Mouse (Mus musculus) kidney, embryonic 14.5 days (tissue): Measurements from ENCODE around the gene Tmem72. TPM values are rescaled to one million over a fixed set of nuclear protein-coding genes. Genes with fewer than 3 reads are reported as not detected.

Experiments
- ATAC-seq: fragments of 200-750 bp; cut with Nextera tagmentation; 2 replicates; pipeline ENCODE4 v1.8.0; 2017; ENCODE audit warnings: moderate number of reproducible peaks, mild to moderate bottlenecking, moderate TSS enrichment, moderate library complexity; ENCODE audit not compliant: low FRiP score, low TSS enrichment
- H3K27ac ChIP-seq: fragments of 300-500 bp; sonication (generic); 2 replicates; pipeline ENCODE4 v1.5.1; 2014; ENCODE audit warnings: low read depth, mild to moderate bottlenecking, low read length, moderate library complexity, mixed read lengths
- H3K27me3 ChIP-seq: fragments of 300-500 bp; sonication (generic); 2 replicates; pipeline ENCODE4 v1.6.1; 2014; ENCODE audit warnings: mild to moderate bottlenecking, low read length; ENCODE audit not compliant: control insufficient read depth, insufficient read depth
- H3K36me3 ChIP-seq: fragments of 300-500 bp; sonication (generic); 2 replicates; pipeline ENCODE4 v1.6.1; 2014; ENCODE audit warnings: low read length, mixed read lengths; ENCODE audit not compliant: control insufficient read depth, insufficient read depth
- H3K4me1 ChIP-seq: fragments of 300-500 bp; sonication (generic); 2 replicates; pipeline ENCODE4 v1.6.1; 2014; ENCODE audit warnings: low read length, mixed read lengths; ENCODE audit not compliant: control insufficient read depth, insufficient read depth
- H3K4me2 ChIP-seq: fragments of 300-500 bp; sonication (generic); replicated peaks from 2 replicates; pipeline ENCODE4 v1.6.1; 2014; ENCODE audit warnings: low read depth, mild to moderate bottlenecking, low read length
- H3K4me3 ChIP-seq: fragments of 300-500 bp; sonication (generic); 2 replicates; pipeline ENCODE4 v1.5.1; 2014; ENCODE audit warnings: mild to moderate bottlenecking, low read length
- H3K9ac ChIP-seq: fragments of 300-500 bp; sonication (generic); 2 replicates; pipeline ENCODE4 v1.6.1; 2014; ENCODE audit warnings: low read depth, mild to moderate bottlenecking, low read length, moderate library complexity
- H3K9me3 ChIP-seq: fragments of 300-500 bp; sonication (generic); 2 replicates; pipeline ENCODE4 v1.6.1; 2016; ENCODE audit warnings: low read length; ENCODE audit not compliant: control insufficient read depth
- WGBS: fragments of 180-500 bp; shearing (Covaris S2); extraction: QIAGEN DNeasy Blood & Tissue Kit; methylation state at CpG from one replicate; pipeline ENCODE4 v1.1.7; 2014; 5-methylcytosine and 5-hydroxymethylcytosine counted together
- polyA plus RNA-seq: library from polyadenylated mRNA; unstranded; fragments of >200 nt; fragmentation: Nextera tagmentation; extraction: Ambion mirVana; gene quantifications from 2 replicates; pipeline ENCODE4 v1.2.1, GENCODE M21; 2014

Tmem72 gene
- polyA plus RNA-seq, 1 experiment from 2014 or later, result 1.8 TPM

- Histone ChIP-seq H3K9me3 (no peaks in the 10 kb centered on the region), H3K9ac (no peak overlapping the region), H3K27me3 (no peaks in the 10 kb centered on the region), H3K36me3 (no peaks in the 10 kb centered on the region), H3K4me2 (no peak overlapping the region), H3K4me3 (no peak overlapping the region), H3K27ac (no peak overlapping the region), H3K4me1 (0 out of 2 replicates have a peak, but pooled peaks cover 4% of the 10 kb centered on the region)
- no peak for ATAC-seq
- WGBS, result 69% methylated on average over 4 of the region's 4 CpGs
Measured at GRCm38 (mm10) chr6:116718920-116719319, 2.2 kb upstream of the Tmem72 start.

GRCm38 (mm10) chr6:116718361-116718760 lies 1.6 kb upstream of the Tmem72 start:
- WGBS, result 74% methylated on average over 4 of the region's 4 CpGs
- Histone ChIP-seq H3K4me3 (no peak overlapping the region), H3K27me3 (no peaks in the 10 kb centered on the region), H3K4me2 (no peak overlapping the region), H3K4me1 (0 out of 2 replicates have a peak, but pooled peaks cover 4% of the 10 kb centered on the region), H3K9me3 (no peaks in the 10 kb centered on the region), H3K36me3 (no peaks in the 10 kb centered on the region), H3K27ac (no peak overlapping the region), H3K9ac (no peak overlapping the region)
- ATAC-seq, result no peak

DNA sequence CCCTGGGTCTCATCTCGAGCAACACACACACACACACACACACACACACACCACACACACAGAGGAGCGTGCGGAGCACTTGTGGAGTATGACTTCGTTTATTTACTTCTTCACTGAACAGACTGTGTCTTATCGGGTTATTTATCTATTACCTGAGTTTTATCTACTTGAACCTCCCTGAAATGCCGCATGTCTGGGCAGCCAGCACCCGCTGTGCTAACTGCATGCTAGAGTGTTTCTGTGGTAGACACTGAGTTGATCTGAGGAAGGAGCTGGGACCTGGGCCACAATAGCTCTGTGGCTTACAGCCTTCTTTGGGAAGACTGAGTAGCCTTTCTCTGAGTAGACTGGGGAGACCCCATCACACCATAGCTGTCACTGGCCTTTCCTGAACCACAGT lies 1.1 kb upstream of the Tmem72 start:
- H3K4me3 ChIP-seq, result no peak overlapping the region
- WGBS, result 86% methylated on average over 7 of the region's 7 CpGs
- no peak for ATAC-seq
- H3K36me3 ChIP-seq, result no peaks in the 10 kb centered on the region
- 0 out of 2 replicates have a peak, but pooled peaks cover 4% of the 10 kb centered on the region for H3K4me1 ChIP-seq
- H3K9ac ChIP-seq, result no peak overlapping the region
- H3K4me2 ChIP-seq, result no peak overlapping the region
- no peaks in the 10 kb centered on the region for H3K27me3 ChIP-seq
- no peaks in the 10 kb centered on the region for H3K9me3 ChIP-seq
- H3K27ac ChIP-seq, result no peak overlapping the region

- Histone ChIP-seq H3K27me3 (no peaks in the 10 kb centered on the region), H3K4me2 (no peak overlapping the region), H3K4me3 (no peak overlapping the region), H3K4me1 (0 out of 2 replicates have a peak, but pooled peaks cover 4% of the 10 kb centered on the region), H3K27ac (no peak overlapping the region), H3K36me3 (no peaks in the 10 kb centered on the region), H3K9ac (no peak overlapping the region), H3K9me3 (no peaks in the 10 kb centered on the region)
- 70% methylated on average over 2 of the region's 2 CpGs for WGBS
- no peak for ATAC-seq
Measured at GRCm38 (mm10) chr6:116715166-116715565, 1.5 kb downstream of the Tmem72 start.

GRCm38 (mm10) chr6:116714576-116714975 lies 2.1 kb downstream of the Tmem72 start:
- no peak for ATAC-seq
- Histone ChIP-seq H3K9ac (no peak overlapping the region), H3K27ac (no peak overlapping the region), H3K9me3 (no peaks in the 10 kb centered on the region), H3K36me3 (no peaks in the 10 kb centered on the region), H3K27me3 (no peaks in the 10 kb centered on the region), H3K4me2 (no peak overlapping the region), H3K4me3 (no peak overlapping the region), H3K4me1 (0 out of 2 replicates have a peak, but pooled peaks cover 4% of the 10 kb centered on the region)
- WGBS, result 67% methylated on average over 5 of the region's 5 CpGs

DNA sequence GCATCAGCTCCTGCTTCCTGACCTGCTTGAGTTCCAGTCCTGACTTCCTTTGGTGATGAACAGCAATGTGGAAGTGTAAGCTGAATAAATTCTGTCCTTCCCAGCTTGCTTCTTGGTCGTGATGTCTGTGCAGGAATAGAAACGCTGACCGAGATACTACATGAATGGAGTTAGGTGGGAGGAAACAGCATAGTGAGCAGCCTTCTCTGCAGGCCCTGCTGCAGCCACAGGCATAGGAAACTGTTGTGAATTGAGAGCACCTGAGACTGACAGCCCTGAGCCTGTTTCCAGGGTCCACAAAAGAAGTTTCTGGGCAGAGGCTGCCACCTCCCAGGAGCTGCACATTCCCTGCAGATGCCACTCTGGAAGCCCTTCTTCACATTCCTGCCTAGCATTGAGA lies 2.7 kb downstream of the Tmem72 start:
- H3K4me3 ChIP-seq, result no peak overlapping the region
- no peak overlapping the region for H3K27ac ChIP-seq
- 0 out of 2 replicates have a peak, but pooled peaks cover 4% of the 10 kb centered on the region for H3K4me1 ChIP-seq
- ATAC-seq, result no peak
- H3K36me3 ChIP-seq, result no peaks in the 10 kb centered on the region
- H3K9me3 ChIP-seq, result no peaks in the 10 kb centered on the region
- WGBS, result 85% methylated on average over 3 of the region's 3 CpGs
- H3K4me2 ChIP-seq, result no peak overlapping the region
- no peaks in the 10 kb centered on the region for H3K27me3 ChIP-seq
- no peak overlapping the region for H3K9ac ChIP-seq

- no peak overlapping the region for H3K9ac ChIP-seq
Measured at GRCm38 (mm10) chr6:116712503-116712902, 4.2 kb downstream of the Tmem72 start.

DNA sequence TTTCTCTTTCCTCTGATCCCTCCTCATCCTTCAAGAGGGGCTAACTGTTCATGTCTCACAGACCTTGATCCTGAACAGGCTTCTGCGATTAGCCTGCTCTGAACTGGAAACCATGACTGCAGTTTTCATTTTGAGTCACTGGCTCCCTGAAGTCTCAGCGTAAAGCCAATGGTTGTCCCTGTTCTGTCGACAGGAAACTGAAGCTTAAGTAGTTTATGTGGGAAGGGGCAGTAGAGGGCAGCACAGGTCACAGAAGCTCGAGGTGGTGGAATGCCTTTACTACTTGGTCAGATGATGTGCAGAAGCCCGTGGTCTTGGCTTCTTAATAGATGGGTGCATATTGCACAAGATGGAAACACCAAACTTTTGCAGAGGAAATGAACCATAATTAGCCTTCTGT lies 4.7 kb downstream of the Tmem72 start:
- H3K36me3 ChIP-seq, result no peaks in the 10 kb centered on the region
- no peak overlapping the region for H3K9ac ChIP-seq
- H3K4me1 ChIP-seq, result no peaks in the 10 kb centered on the region
- H3K4me2 ChIP-seq, result no peak overlapping the region
- H3K27me3 ChIP-seq, result no peaks in the 10 kb centered on the region
- no peak for ATAC-seq
- H3K27ac ChIP-seq, result no peak overlapping the region
- no peak overlapping the region for H3K4me3 ChIP-seq
- H3K9me3 ChIP-seq, result no peaks in the 10 kb centered on the region
- 12% methylated on average over 5 of the region's 5 CpGs for WGBS

More at GRCm38 (mm10) chr6:116712503-116712902, 4.2 kb downstream of the Tmem72 start:
- no peak overlapping the region for H3K27ac ChIP-seq
- no peak for ATAC-seq
- no peaks in the 10 kb centered on the region for H3K9me3 ChIP-seq
- no peak overlapping the region for H3K4me3 ChIP-seq
- no peaks in the 10 kb centered on the region for H3K27me3 ChIP-seq
- 84% methylated on average over 3 of the region's 3 CpGs for WGBS
- H3K36me3 ChIP-seq, result no peaks in the 10 kb centered on the region
- no peak overlapping the region for H3K4me2 ChIP-seq
- no peaks in the 10 kb centered on the region for H3K4me1 ChIP-seq

DNA sequence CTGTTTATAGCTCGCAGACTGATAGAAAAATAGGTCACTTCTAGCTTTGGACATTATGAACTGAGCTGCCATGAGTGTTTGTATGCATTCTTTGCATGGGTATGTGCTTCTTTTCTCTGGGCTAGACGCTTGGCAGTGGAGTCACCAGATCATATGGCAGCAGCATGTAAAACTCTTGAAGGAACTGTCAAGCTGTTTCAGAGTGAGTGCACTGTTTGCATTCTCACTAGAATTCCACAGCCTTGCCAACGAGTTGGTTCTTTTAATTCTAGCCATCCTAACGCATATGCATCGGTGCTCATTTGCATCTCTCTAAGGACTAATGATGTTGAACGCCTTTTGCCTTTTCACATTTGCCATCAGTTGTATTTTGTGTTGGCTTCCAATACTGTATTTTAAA lies 12.4 kb downstream of the Tmem72 start:
- WGBS, result 78% methylated on average over 6 of the region's 6 CpGs
- no peak overlapping the region for H3K9ac ChIP-seq
- no peak for ATAC-seq
- no peaks in the 10 kb centered on the region for H3K9me3 ChIP-seq
- H3K27me3 ChIP-seq, result no peaks in the 10 kb centered on the region
- no peaks in the 10 kb centered on the region for H3K36me3 ChIP-seq
- no peak overlapping the region for H3K4me2 ChIP-seq
- H3K4me3 ChIP-seq, result no peak overlapping the region
- H3K4me1 ChIP-seq, result no peaks in the 10 kb centered on the region
- H3K27ac ChIP-seq, result no peak overlapping the region
